Mouse (Mus musculus) gastrocnemius, postnatal 25 days (tissue): ENCODE results near the gene Pcdh15. TPM values are rescaled to one million over a fixed set of nuclear protein-coding genes. Genes with fewer than 3 reads are reported as not detected.

Experiments used
- DNase-seq: peaks from one replicate; pipeline ENCODE4 v3.0.0; 2022
- total RNA-seq, 2 experiments: library from RNA; stranded (reverse); gene quantifications; 1 replicate in 1 of 2; 2 replicates in 1 of 2; pipeline ENCODE4 v1.2.3; 2021

Pcdh15 gene
- total RNA-seq, 2 experiments from 2014 or later = 0.08 to 0.26 TPM

GRCm38 (mm10) chr10:73379001-73379400 is 279.9 kb downstream of the Pcdh15 start:
- DNase-seq = no peak

GRCm38 (mm10) chr10:73384003-73384402 is 284.9 kb downstream of the Pcdh15 start:
- no peak for DNase-seq

GRCm38 (mm10) chr10:73400426-73400825 is 301.3 kb downstream of the Pcdh15 start:
- no peak for DNase-seq

- no peak for DNase-seq
Observed at GRCm38 (mm10) chr10:73425408-73425807, 326.3 kb downstream of the Pcdh15 start.

GRCm38 (mm10) chr10:73431345-73431744 is 332.2 kb downstream of the Pcdh15 start:
- DNase-seq = no peak

- no peak for DNase-seq
Observed at GRCm38 (mm10) chr10:73484082-73484481, 384.9 kb downstream of the Pcdh15 start.

- DNase-seq = no peak
Observed at GRCm38 (mm10) chr10:73491654-73492053, 392.5 kb downstream of the Pcdh15 start.

- no peak for DNase-seq
Observed at GRCm38 (mm10) chr10:73514846-73515245, 415.7 kb downstream of the Pcdh15 start.

- no peak for DNase-seq
Observed at GRCm38 (mm10) chr10:73515742-73516141, 416.6 kb downstream of the Pcdh15 start.

- no peak for DNase-seq
Observed at GRCm38 (mm10) chr10:73519438-73519837, 420.3 kb downstream of the Pcdh15 start.

- no peak for DNase-seq
Observed at GRCm38 (mm10) chr10:73552831-73553230, 453.7 kb downstream of the Pcdh15 start.

- no peak for DNase-seq
Observed at GRCm38 (mm10) chr10:73564216-73564615, 465.1 kb downstream of the Pcdh15 start.

GRCm38 (mm10) chr10:73574711-73575297 is 475.7 kb downstream of the Pcdh15 start:
- DNase-seq = no peak

- no peak for DNase-seq
Observed at GRCm38 (mm10) chr10:73667501-73667900, 568.4 kb downstream of the Pcdh15 start.

GRCm38 (mm10) chr10:73700519-73701286 is 601.6 kb downstream of the Pcdh15 start:
- no peak for DNase-seq

- DNase-seq = no peak
Observed at GRCm38 (mm10) chr10:73725566-73726240, 626.6 kb downstream of the Pcdh15 start.

- no peak for DNase-seq
Observed at GRCm38 (mm10) chr10:73733246-73733645, 634.1 kb downstream of the Pcdh15 start.

GRCm38 (mm10) chr10:73749021-73749420 is 649.9 kb downstream of the Pcdh15 start:
- no peak for DNase-seq

GRCm38 (mm10) chr10:73753876-73754275 is 654.7 kb downstream of the Pcdh15 start:
- no peak for DNase-seq

- DNase-seq = peak; percentile 56
Observed at GRCm38 (mm10) chr10:73782945-73783344, 683.8 kb downstream of the Pcdh15 start.

- DNase-seq = no peak
Observed at GRCm38 (mm10) chr10:73788163-73788562, 689.0 kb downstream of the Pcdh15 start.

GRCm38 (mm10) chr10:73805069-73805468 is 705.9 kb downstream of the Pcdh15 start:
- DNase-seq = no peak

GRCm38 (mm10) chr10:73812311-73812710 is 713.2 kb downstream of the Pcdh15 start:
- DNase-seq = no peak
